Mouse (Mus musculus): ENCODE data around the gene Hnrnpul1. TPM values are rescaled to one million over a fixed set of nuclear protein-coding genes. Genes with fewer than 3 reads are reported as not detected.
A peak's percentile ranks its signal among the peaks of the same experiment; 100 is the strongest.

Hnrnpul1 gene
- polyA plus RNA-seq, 1 experiment from 2014 or later = 39.6 TPM

DNA sequence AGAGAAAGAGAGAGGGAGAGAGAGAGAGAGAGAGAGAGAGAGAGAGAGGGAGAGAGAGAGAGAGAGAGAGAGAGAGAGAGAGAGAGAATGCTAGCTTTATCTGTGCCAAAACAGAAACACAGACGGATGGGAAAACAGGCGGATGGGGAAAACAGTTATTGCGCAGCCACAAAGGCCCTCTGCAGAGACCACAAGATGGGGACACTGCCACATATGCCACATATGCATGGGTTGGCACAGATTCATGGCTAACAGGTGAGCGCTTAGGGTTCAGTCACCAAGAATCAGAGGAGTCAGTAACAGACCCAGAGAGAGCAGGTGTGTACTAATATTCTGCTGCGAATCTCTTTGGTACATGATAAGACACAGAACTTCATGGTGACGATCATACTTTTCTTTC lies 28.2 kb upstream of the Hnrnpul1 start:
- WGBS = 59% methylated on average over 6 of the region's 6 CpGs
- Histone ChIP-seq H3K4me1 (ENCODE audit: control insufficient read depth, insufficient read depth, low read length) (peaks cover 28% of the 10 kb centered on the region), H3K4me3 (replicated peaks; ENCODE audit: low read length) (no peak overlapping the region), H3K9me3 (replicated peaks; ENCODE audit: control insufficient read depth, low read length) (no peaks in the 10 kb centered on the region), H3K4me2 (ENCODE audit: low read depth, low read length) (peak overlapping the region; percentile 65; the same call in 1 of the 2 replicates), H3K27me3 (ENCODE audit: control insufficient read depth, insufficient read depth, low read length) (no peaks in the 10 kb centered on the region), H3K36me3 (ENCODE audit: control insufficient read depth, insufficient read depth, low read length) (peaks cover 15% of the 10 kb centered on the region), H3K27ac (ENCODE audit: low read length) (peak overlapping the region; percentile 68), H3K9ac (ENCODE audit: low read length) (no peak overlapping the region)
- ATAC-seq (ENCODE audit: insufficient read depth, low FRiP score) = no peak

DNA sequence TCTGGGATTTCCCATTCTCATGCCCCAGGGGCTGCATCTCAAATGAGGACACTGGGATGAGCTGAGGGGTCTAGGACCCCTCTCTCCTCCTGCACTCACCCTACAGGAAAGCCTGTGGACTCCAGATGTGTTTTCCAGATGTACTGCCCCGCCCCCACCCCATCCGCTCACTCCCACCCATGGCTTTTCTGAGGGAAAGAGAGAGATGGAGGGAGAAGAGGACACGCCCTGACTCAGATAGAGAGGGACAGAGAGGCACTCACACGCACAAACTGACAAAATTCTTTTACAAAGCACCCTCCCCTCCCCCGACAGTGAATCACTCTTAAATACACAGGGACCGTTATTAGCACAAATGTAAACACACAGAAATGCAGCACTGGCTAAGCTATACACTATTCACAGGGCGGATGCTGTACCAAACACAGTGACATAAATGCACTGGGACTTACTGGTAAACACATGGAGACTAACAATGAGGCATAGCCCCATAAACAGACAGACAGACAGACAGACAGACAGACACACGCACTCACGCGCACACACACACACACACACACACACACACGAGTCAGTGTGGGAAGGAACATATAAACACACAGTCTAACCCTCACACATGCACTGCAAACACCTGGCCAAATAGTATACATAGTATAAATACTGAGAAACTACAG lies 27.5 kb upstream of the Hnrnpul1 start:
- peaks cover 15% of the 10 kb centered on the region for H3K36me3 ChIP-seq (ENCODE audit: control insufficient read depth, insufficient read depth, low read length)
- H3K9me3 ChIP-seq (replicated peaks; ENCODE audit: control insufficient read depth, low read length) = no peaks in the 10 kb centered on the region
- WGBS = 22% methylated on average over 11 of the region's 11 CpGs
- peaks cover 23% of the 10 kb centered on the region for H3K4me1 ChIP-seq (ENCODE audit: control insufficient read depth, insufficient read depth, low read length)
- H3K27me3 ChIP-seq (ENCODE audit: control insufficient read depth, insufficient read depth, low read length) = no peaks in the 10 kb centered on the region
- peak overlapping the region; percentile 65 for H3K4me2 ChIP-seq (ENCODE audit: low read depth, low read length)
- peak overlapping the region; percentile 90 for H3K27ac ChIP-seq (ENCODE audit: low read length)
- peak overlapping the region; percentile 35 for H3K4me3 ChIP-seq (replicated peaks; ENCODE audit: low read length)
- H3K9ac ChIP-seq (ENCODE audit: low read length) = peak overlapping the region; percentile 68
- peak; percentile 81 for ATAC-seq (ENCODE audit: insufficient read depth, low FRiP score)

DNA sequence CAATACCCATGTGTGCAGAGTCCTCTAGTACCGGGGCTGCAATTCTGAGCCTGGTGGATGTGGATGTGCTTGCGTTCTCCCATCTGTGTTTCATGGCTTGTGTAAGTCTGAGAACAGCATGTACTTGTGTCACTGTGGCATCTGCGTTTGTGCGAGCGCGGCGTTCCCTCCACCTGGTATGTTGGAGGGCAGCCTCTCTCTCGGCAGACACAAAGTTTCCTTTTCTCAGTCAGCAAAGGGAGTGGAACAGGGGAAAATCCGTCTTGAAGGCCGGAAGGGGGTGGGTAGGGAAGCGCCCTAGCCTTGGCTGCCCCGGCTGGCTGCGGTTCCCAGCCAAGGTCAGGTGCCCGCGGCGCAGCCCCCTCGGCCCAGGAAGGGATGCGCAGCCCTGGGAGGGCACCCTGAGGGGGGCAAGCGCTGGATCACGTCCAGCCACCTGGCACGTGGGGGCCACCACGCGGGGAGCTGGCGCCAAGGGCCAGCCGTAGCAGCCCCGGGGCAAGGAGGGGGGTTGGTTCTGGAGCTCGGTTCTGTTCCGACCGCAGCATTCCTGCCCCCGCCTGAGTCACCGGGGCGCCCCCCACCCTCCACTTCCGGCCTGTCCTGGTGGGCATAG lies 26.9 kb upstream of the Hnrnpul1 start:
- Histone ChIP-seq H3K9me3 (replicated peaks; ENCODE audit: control insufficient read depth, low read length) (no peaks in the 10 kb centered on the region), H3K36me3 (ENCODE audit: control insufficient read depth, insufficient read depth, low read length) (peaks cover 19% of the 10 kb centered on the region), H3K4me1 (ENCODE audit: control insufficient read depth, insufficient read depth, low read length) (peaks cover 20% of the 10 kb centered on the region), H3K27me3 (ENCODE audit: control insufficient read depth, insufficient read depth, low read length) (no peaks in the 10 kb centered on the region), H3K27ac (ENCODE audit: low read length) (peak overlapping the region; percentile 90), H3K4me2 (ENCODE audit: low read depth, low read length) (peak overlapping the region; percentile 65), H3K4me3 (replicated peaks; ENCODE audit: low read length) (peak overlapping the region; percentile 35), H3K9ac (ENCODE audit: low read length) (peak overlapping the region; percentile 68)
- 11% methylated on average over 33 of the region's 33 CpGs for WGBS
- peak; percentile 32; the same call in 1 of the 2 replicates for ATAC-seq (ENCODE audit: insufficient read depth, low FRiP score)

DNA sequence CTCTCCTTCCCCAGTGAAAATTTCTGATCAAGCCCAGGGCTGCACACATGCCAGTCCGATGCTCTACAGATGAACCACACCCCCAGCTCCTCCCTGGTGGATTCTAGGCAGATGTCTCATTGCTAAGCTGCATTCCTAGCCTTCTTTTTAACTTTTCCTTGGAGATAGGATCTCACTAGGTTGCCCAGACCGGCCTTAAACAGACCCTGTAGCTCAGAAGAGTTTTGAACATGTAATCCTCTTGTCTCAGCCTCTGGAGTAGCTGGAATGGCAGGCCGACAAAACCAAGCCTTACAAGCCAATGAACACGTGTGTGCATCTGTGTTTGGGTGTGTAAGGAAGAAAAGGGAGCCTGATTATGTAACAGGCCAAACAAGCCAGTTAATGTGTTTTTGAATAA lies 26.2 kb upstream of the Hnrnpul1 start:
- Histone ChIP-seq H3K27ac (ENCODE audit: low read length) (peak overlapping the region; percentile 90), H3K9me3 (replicated peaks; ENCODE audit: control insufficient read depth, low read length) (no peaks in the 10 kb centered on the region), H3K4me2 (ENCODE audit: low read depth, low read length) (no peak overlapping the region), H3K4me3 (replicated peaks; ENCODE audit: low read length) (no peak overlapping the region), H3K4me1 (ENCODE audit: control insufficient read depth, insufficient read depth, low read length) (peaks cover 20% of the 10 kb centered on the region), H3K27me3 (ENCODE audit: control insufficient read depth, insufficient read depth, low read length) (no peaks in the 10 kb centered on the region), H3K9ac (ENCODE audit: low read length) (no peak overlapping the region), H3K36me3 (ENCODE audit: control insufficient read depth, insufficient read depth, low read length) (peaks cover 18% of the 10 kb centered on the region)
- WGBS = 44% methylated on average over 4 of the region's 4 CpGs
- no peak for ATAC-seq (ENCODE audit: insufficient read depth, low FRiP score)

DNA sequence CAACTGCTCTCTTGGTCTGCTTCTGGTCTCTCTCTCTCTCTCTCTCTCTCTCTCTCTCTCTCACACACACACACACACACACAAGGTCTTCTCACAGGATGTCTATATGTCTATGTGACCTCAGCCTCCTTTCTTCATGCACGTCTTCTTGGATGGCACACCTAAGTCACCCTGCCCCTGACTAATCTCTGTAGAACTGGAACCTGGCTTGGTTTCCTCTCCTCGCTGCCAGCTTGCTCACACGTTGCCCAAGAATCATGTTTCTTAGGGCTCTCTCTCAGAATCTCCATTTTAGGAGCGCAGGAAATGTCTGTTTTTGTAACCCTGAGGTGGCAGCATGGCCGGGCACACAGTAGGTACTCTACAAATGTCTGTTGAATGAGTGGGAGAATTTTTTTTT lies 25.5 kb upstream of the Hnrnpul1 start:
- no peak overlapping the region for H3K4me2 ChIP-seq (ENCODE audit: low read depth, low read length)
- 82% methylated on average over 5 of the region's 5 CpGs for WGBS
- H3K27me3 ChIP-seq (ENCODE audit: control insufficient read depth, insufficient read depth, low read length) = no peaks in the 10 kb centered on the region
- peaks cover 20% of the 10 kb centered on the region for H3K4me1 ChIP-seq (ENCODE audit: control insufficient read depth, insufficient read depth, low read length)
- peaks cover 16% of the 10 kb centered on the region for H3K36me3 ChIP-seq (ENCODE audit: control insufficient read depth, insufficient read depth, low read length)
- no peak overlapping the region for H3K9ac ChIP-seq (ENCODE audit: low read length)
- H3K27ac ChIP-seq (ENCODE audit: low read length) = no peak overlapping the region
- no peaks in the 10 kb centered on the region for H3K9me3 ChIP-seq (replicated peaks; ENCODE audit: control insufficient read depth, low read length)
- no peak for ATAC-seq (ENCODE audit: insufficient read depth, low FRiP score)
- H3K4me3 ChIP-seq (replicated peaks; ENCODE audit: low read length) = no peak overlapping the region

DNA sequence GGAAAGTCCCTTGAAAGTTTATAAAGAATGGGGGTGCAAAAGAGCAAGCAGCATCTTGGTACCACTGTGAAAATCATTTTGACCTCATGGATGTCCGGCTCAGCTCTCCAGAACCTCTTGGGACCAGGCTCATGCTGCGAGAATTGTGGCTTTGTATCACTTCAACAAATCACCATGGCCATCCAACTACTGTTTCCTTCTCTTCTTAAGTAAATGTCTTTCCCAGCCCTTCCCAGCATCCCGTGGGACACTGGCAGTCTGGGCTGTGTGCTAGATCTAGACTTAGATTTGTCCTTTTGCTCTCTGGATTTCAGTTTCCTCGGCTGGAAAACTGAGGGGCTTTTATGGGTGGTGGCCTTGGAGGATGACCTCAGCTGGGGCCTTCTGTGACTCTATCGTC lies 13.7 kb upstream of the Hnrnpul1 start:
- Histone ChIP-seq H3K4me1 (ENCODE audit: control insufficient read depth, insufficient read depth, low read length) (no peaks in the 10 kb centered on the region), H3K9me3 (replicated peaks; ENCODE audit: control insufficient read depth, low read length) (no peaks in the 10 kb centered on the region), H3K9ac (ENCODE audit: low read length) (no peak overlapping the region), H3K36me3 (ENCODE audit: control insufficient read depth, insufficient read depth, low read length) (peaks cover 17% of the 10 kb centered on the region), H3K27ac (ENCODE audit: low read length) (no peak overlapping the region), H3K27me3 (ENCODE audit: control insufficient read depth, insufficient read depth, low read length) (no peaks in the 10 kb centered on the region), H3K4me2 (ENCODE audit: low read depth, low read length) (no peak overlapping the region), H3K4me3 (replicated peaks; ENCODE audit: low read length) (no peak overlapping the region)
- 86% methylated on average over 5 of the region's 5 CpGs for WGBS
- ATAC-seq (ENCODE audit: insufficient read depth, low FRiP score) = no peak

DNA sequence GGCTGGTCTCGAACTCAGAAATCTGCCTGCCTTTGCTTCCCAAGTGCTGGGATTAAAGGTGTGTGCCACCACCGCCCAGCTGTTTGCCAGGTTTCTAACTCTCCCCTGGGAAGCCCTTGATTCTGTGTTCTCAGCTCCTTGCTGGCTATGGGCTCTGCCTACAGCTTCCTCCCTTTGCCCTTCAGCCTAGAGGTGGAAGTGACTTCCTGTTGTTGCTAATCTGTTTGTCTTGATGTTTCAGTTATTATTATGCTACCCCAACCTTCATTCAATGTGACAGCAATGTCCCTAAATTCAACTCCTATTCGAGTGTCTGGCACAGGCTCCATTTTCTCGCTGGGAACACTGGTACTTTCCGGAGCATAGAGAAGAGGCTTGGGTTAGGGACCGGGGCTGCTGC lies 11.6 kb upstream of the Hnrnpul1 start:
- no peak overlapping the region for H3K4me3 ChIP-seq (replicated peaks; ENCODE audit: low read length)
- no peak overlapping the region for H3K9ac ChIP-seq (ENCODE audit: low read length)
- no peak for ATAC-seq (ENCODE audit: insufficient read depth, low FRiP score)
- WGBS = 83% methylated on average over 6 of the region's 6 CpGs
- no peaks in the 10 kb centered on the region for H3K9me3 ChIP-seq (replicated peaks; ENCODE audit: control insufficient read depth, low read length)
- no peak overlapping the region for H3K27ac ChIP-seq (ENCODE audit: low read length)
- H3K4me2 ChIP-seq (ENCODE audit: low read depth, low read length) = no peak overlapping the region
- H3K27me3 ChIP-seq (ENCODE audit: control insufficient read depth, insufficient read depth, low read length) = no peaks in the 10 kb centered on the region
- no peaks in the 10 kb centered on the region for H3K4me1 ChIP-seq (ENCODE audit: control insufficient read depth, insufficient read depth, low read length)
- peaks cover 15% of the 10 kb centered on the region for H3K36me3 ChIP-seq (ENCODE audit: control insufficient read depth, insufficient read depth, low read length)

DNA sequence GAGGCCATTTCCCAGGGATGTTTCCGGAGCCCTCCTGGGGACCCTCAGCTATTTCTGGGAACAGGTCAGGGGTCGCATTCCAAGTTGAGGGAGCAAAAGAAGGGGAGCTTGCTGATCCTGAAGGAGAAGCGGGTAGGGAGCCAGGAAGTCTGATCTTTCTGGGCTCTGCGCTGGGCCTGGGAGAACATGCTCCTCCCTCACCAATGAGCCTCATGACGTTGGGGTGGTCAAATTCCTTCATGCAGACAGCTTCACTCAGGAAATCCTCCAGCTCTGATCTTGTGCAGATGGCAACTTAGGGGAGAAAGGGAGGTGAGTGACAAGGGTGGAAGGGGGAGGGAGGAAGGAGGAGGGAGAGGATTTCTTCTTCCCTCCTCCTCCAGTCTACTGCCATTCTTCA lies 9.7 kb upstream of the Hnrnpul1 start:
- H3K4me2 ChIP-seq (ENCODE audit: low read depth, low read length) = no peak overlapping the region
- H3K27ac ChIP-seq (ENCODE audit: low read length) = peak overlapping the region; percentile 36
- H3K9ac ChIP-seq (ENCODE audit: low read length) = no peak overlapping the region
- 49% methylated on average over 5 of the region's 5 CpGs for WGBS
- H3K36me3 ChIP-seq (ENCODE audit: control insufficient read depth, insufficient read depth, low read length) = peaks cover 9% of the 10 kb centered on the region
- 0 out of 2 replicates have a peak, but pooled peaks have one; percentile 32 for ATAC-seq (ENCODE audit: insufficient read depth, low FRiP score)
- no peaks in the 10 kb centered on the region for H3K27me3 ChIP-seq (ENCODE audit: control insufficient read depth, insufficient read depth, low read length)
- no peak overlapping the region for H3K4me3 ChIP-seq (replicated peaks; ENCODE audit: low read length)
- H3K4me1 ChIP-seq (ENCODE audit: control insufficient read depth, insufficient read depth, low read length) = no peaks in the 10 kb centered on the region
- H3K9me3 ChIP-seq (replicated peaks; ENCODE audit: control insufficient read depth, low read length) = no peaks in the 10 kb centered on the region

DNA sequence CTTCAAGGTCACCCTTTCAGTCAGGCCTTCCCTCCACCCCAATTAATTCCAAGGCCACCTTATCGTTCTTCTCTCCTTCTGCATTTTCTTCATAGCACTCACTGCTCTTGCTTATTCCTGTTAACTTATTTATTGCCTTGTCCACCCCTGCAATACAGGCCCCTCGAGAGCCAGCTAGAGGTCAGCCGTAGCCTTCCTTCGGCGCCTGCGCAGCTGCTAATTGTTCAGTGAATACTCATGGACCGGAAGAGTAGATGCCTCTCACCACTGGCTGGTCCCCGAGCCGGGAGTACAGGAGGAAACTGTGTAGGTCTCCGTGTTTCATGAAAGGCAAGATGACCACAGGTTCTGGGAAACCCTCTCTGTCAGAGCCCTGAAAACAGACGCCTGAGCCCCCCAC lies 9.1 kb upstream of the Hnrnpul1 start:
- H3K4me1 ChIP-seq (ENCODE audit: control insufficient read depth, insufficient read depth, low read length) = no peaks in the 10 kb centered on the region
- no peak overlapping the region for H3K4me3 ChIP-seq (replicated peaks; ENCODE audit: low read length)
- H3K9ac ChIP-seq (ENCODE audit: low read length) = no peak overlapping the region
- peaks cover 9% of the 10 kb centered on the region for H3K36me3 ChIP-seq (ENCODE audit: control insufficient read depth, insufficient read depth, low read length)
- H3K4me2 ChIP-seq (ENCODE audit: low read depth, low read length) = no peak overlapping the region
- H3K9me3 ChIP-seq (replicated peaks; ENCODE audit: control insufficient read depth, low read length) = no peaks in the 10 kb centered on the region
- H3K27me3 ChIP-seq (ENCODE audit: control insufficient read depth, insufficient read depth, low read length) = no peaks in the 10 kb centered on the region
- ATAC-seq (ENCODE audit: insufficient read depth, low FRiP score) = no peak
- 65% methylated on average over 11 of the region's 11 CpGs for WGBS
- H3K27ac ChIP-seq (ENCODE audit: low read length) = peak overlapping the region; percentile 36
